In the genomic region with DNA sequence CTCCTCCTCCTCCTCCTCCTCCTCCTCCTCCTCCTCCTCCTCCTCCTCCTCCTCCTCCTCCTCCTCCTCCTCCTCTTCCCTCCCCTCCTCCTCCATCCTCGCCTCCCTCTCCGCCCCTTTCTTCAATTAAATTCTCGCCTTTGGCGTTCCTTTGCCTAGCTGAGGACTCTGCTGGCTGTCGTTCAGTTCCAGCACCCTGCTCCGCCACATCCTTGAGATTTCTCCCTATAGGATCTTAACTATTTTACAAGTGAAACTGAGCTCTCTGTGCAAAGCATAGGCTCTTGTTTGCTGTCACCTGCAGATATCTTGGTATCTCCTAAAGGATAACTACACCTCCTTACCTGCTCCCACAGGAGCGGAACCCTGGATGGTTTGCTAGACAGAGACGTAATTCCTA, we compare ENCODE assay signal across 8 mouse cellular contexts.
DNase-seq lines count a peak whose midpoint lies in the region; ATAC-seq and TF ChIP-seq lines count a peak whose summit lies in the region.

No protein-coding gene starts in this region.

- H3K36me3 ChIP-seq in kidney, adult 2 months (ENCODE audit: control insufficient read depth, insufficient read depth, low read length) = no peaks in the 10 kb centered on the region
- H3K36me3 ChIP-seq in embryonic facial prominence, embryonic 11.5 days (replicated peaks; ENCODE audit: control insufficient read depth, insufficient read depth, low read depth, low read length) = no peaks in the 10 kb centered on the region
- H3K36me3 ChIP-seq in hindbrain, embryonic 14.5 days (replicated peaks; ENCODE audit: control insufficient read depth, insufficient read depth) = no peaks in the 10 kb centered on the region
- no peaks in the 10 kb centered on the region for H3K36me3 ChIP-seq in midbrain, embryonic 13.5 days

- ATAC-seq in embryonic facial prominence, embryonic 11.5 days (replicated peaks; ENCODE audit: insufficient number of reproducible peaks, low FRiP score, low TSS enrichment, low read depth) = no peak
- ATAC-seq in hindbrain, embryonic 14.5 days (ENCODE audit: low FRiP score) = no peak
- ATAC-seq in midbrain, embryonic 13.5 days = no peak

- no peak for DNase-seq in kidney, adult 2 months
- DNase-seq in kidney, adult 8-10 months = no peak
- peak; percentile 39 for DNase-seq in embryonic facial prominence, embryonic 11.5 days (ENCODE audit: low spot score)
- no peak for DNase-seq in hindbrain, embryonic 14.5 days (ENCODE audit: low spot score)
- DNase-seq in ovary, postnatal 14 days (ENCODE audit: low spot score) = no peak
- DNase-seq in urinary bladder, postnatal 36 days (ENCODE audit: low spot score in 2 of 2) = no peak
- DNase-seq in thymus, postnatal 10 days (ENCODE audit: low spot score in 2 of 2) = no peak

- no peak overlapping the region for H3K9ac ChIP-seq in embryonic facial prominence, embryonic 11.5 days (replicated peaks; ENCODE audit: low read length)
- H3K9ac ChIP-seq in hindbrain, embryonic 14.5 days = 0 out of 2 replicates have a peak overlapping the region, but pooled peaks have one; percentile 42
- H3K9ac ChIP-seq in midbrain, embryonic 13.5 days (replicated peaks) = no peak overlapping the region

- no peaks in the 10 kb centered on the region for H3K27me3 ChIP-seq in kidney, adult 2 months (replicated peaks; ENCODE audit: control insufficient read depth, insufficient read depth, low read length)
- H3K27me3 ChIP-seq in embryonic facial prominence, embryonic 11.5 days (ENCODE audit: control insufficient read depth, insufficient read depth, low read length) = no peaks in the 10 kb centered on the region
- no peaks in the 10 kb centered on the region for H3K27me3 ChIP-seq in hindbrain, embryonic 14.5 days (ENCODE audit: control insufficient read depth, insufficient read depth, low read length)
- 0 out of 2 replicates have a peak, but pooled peaks cover 9% of the 10 kb centered on the region for H3K27me3 ChIP-seq in midbrain, embryonic 13.5 days

- H3K27ac ChIP-seq in kidney, adult 2 months (ENCODE audit: insufficient read depth, low read depth, low read length) = no peak overlapping the region
- no peak overlapping the region for H3K27ac ChIP-seq in embryonic facial prominence, embryonic 11.5 days (replicated peaks; ENCODE audit: low read depth, low read length)
- no peak overlapping the region for H3K27ac ChIP-seq in hindbrain, embryonic 14.5 days
- no peak overlapping the region for H3K27ac ChIP-seq in midbrain, embryonic 13.5 days

- peak overlapping the region; percentile 46; the same call in 1 of the 2 replicates for H3K4me3 ChIP-seq in kidney, adult 2 months (ENCODE audit: insufficient read depth, low read depth, low read length)
- peak overlapping the region; percentile 39 for H3K4me3 ChIP-seq in embryonic facial prominence, embryonic 11.5 days (ENCODE audit: low read depth, low read length)
- H3K4me3 ChIP-seq in hindbrain, embryonic 14.5 days (replicated peaks; ENCODE audit: low read length) = peak overlapping the region; percentile 32
- peak overlapping the region; percentile 40 for H3K4me3 ChIP-seq in midbrain, embryonic 13.5 days (replicated peaks)

- no peaks in the 10 kb centered on the region for H3K9me3 ChIP-seq in embryonic facial prominence, embryonic 11.5 days (replicated peaks; ENCODE audit: control insufficient read depth, low read length)
- H3K9me3 ChIP-seq in hindbrain, embryonic 14.5 days (ENCODE audit: control insufficient read depth, low read length) = peaks cover 2% of the 10 kb centered on the region; the same call in 1 of the 2 replicates
- no peaks in the 10 kb centered on the region for H3K9me3 ChIP-seq in midbrain, embryonic 13.5 days

- WGBS in kidney, adult 2 months = 20% methylated on average over 6 of the region's 8 CpGs
- 17% methylated on average over 7 of the region's 8 CpGs for WGBS in embryonic facial prominence, embryonic 11.5 days
- 31% methylated on average over 4 of the region's 8 CpGs for WGBS in hindbrain, embryonic 14.5 days
- 27% methylated on average over 6 of the region's 8 CpGs for WGBS in midbrain, embryonic 13.5 days

- no peak for TF ChIP-seq POLR2A in kidney, adult 2 months (IDR thresholded peaks at IDR 0.05; ENCODE audit: low read depth, low read length)

- 0 out of 2 replicates have a peak, but pooled peaks cover 2% of the 10 kb centered on the region for H3K4me1 ChIP-seq in kidney, adult 2 months (ENCODE audit: control insufficient read depth, insufficient read depth, low read length)
- H3K4me1 ChIP-seq in embryonic facial prominence, embryonic 11.5 days (ENCODE audit: control insufficient read depth, insufficient read depth, low read length) = peaks cover 3% of the 10 kb centered on the region; the same call in 1 of the 2 replicates
- peaks cover 22% of the 10 kb centered on the region for H3K4me1 ChIP-seq in hindbrain, embryonic 14.5 days (replicated peaks; ENCODE audit: control insufficient read depth, insufficient read depth, low read length)
- peaks cover 26% of the 10 kb centered on the region for H3K4me1 ChIP-seq in midbrain, embryonic 13.5 days (replicated peaks)

- peak overlapping the region; percentile 57 for H3K4me2 ChIP-seq in embryonic facial prominence, embryonic 11.5 days (ENCODE audit: low read depth, low read length)
- peak overlapping the region; percentile 77 for H3K4me2 ChIP-seq in hindbrain, embryonic 14.5 days (replicated peaks)
- H3K4me2 ChIP-seq in midbrain, embryonic 13.5 days (replicated peaks) = peak overlapping the region; percentile 76

- TF ChIP-seq CTCF in kidney, adult 2 months (conservative IDR thresholded peaks at IDR 0.05; ENCODE audit: insufficient read depth, insufficient read length, low read depth, low read length) = no peak
